Mouse (Mus musculus) stomach, postnatal 0 days (tissue): ENCODE data around the gene P3h1.

ENCODE experiments used
- CTCF ChIP-seq: IDR thresholded peaks from 2 replicates; pipeline ENCODE4 v1.5.1; 2016; ENCODE audit warnings: antibody characterized with exemption, low read depth, mild to moderate bottlenecking, moderate library complexity
- EP300 ChIP-seq: optimal IDR thresholded peaks from 2 replicates; pipeline ENCODE3; 2016; ENCODE audit warnings: antibody characterized with exemption

- TF ChIP-seq EP300 = no peak
- TF ChIP-seq CTCF = no peak
Observed at GRCm38 (mm10) chr4:119225719-119226118, 7.0 kb upstream of the P3h1 start.
